Mouse (Mus musculus) megakaryocyte-erythroid progenitor cell, adult 5-6 weeks (primary cell): ENCODE measurements at regions not wholly inside any gene's neighbourhood (a gene's known extent, or its start where the extent isn't known, plus 50 kb on each side); places are given as distances from the start of the nearest gene placed in this dataset.

Experiments
- ATAC-seq: replicated peaks from 2 replicates; pipeline ENCODE4 v1.8.0; 2016; ENCODE audit warnings: mild to moderate bottlenecking, inconsistent platforms; ENCODE audit not compliant: severe bottlenecking, poor library complexity, low FRiP score, low TSS enrichment

- no peak for ATAC-seq
Observed at GRCm38 (mm10) chr15:34775714-34776113, 418.0 kb upstream of the 9430069I07Rik start.

DNA sequence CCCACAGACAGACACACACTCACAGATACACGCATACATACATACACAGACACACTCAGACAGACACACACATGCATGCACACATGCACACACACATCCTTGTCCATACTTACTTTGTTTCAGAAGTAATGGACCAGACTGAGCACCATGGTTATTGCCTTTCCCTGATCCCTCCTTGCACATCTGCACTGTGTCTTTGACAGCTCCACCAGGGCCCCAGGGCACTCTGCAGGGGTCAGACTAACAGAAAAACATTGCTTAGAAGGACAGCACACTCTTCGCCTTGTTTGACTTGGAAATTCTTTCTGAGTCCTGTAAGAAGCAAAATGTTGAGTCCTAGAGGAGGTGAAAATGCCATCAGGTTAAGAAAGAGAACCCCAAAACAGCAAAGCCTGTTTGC, 394.1 kb upstream of the 9430069I07Rik start:
- no peak for ATAC-seq

GRCm38 (mm10) chr15:34751021-34751420, 393.3 kb upstream of the 9430069I07Rik start:
- ATAC-seq: no peak

GRCm38 (mm10) chr15:34747111-34747510, 389.4 kb upstream of the 9430069I07Rik start:
- ATAC-seq: no peak

DNA sequence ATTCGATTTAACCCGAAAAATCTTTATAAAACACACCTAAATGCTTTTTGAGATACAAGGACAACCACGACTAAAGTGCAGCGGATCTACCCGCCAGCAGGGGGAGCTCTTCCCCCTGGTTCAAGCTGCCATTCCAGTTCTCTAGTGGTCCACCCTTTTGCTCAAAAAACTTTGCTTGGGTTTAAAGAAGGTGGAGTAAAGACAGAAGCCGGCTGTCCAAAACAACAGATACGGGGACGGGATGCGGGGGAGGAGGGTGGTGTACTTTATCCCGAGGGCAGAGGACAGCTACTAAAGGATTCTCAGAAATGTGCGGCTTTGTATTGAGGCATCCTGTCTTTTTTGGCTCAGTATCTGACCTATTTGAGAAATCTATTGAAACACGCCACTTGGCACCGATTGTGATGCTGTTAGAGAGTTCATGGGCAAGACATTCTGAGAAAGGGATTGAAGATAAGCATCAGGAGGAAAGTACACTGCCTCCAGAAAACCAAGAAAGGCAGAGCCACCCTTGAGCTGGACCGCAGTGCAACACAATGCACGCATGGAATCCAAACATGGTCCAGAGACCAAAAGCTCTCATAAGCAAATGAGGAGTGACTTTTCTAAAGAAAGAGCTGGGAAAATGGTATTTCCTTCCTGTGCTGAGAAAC, 385.6 kb upstream of the 9430069I07Rik start:
- ATAC-seq: 0 out of 2 replicates have a peak, but pooled peaks have one; percentile 57

DNA sequence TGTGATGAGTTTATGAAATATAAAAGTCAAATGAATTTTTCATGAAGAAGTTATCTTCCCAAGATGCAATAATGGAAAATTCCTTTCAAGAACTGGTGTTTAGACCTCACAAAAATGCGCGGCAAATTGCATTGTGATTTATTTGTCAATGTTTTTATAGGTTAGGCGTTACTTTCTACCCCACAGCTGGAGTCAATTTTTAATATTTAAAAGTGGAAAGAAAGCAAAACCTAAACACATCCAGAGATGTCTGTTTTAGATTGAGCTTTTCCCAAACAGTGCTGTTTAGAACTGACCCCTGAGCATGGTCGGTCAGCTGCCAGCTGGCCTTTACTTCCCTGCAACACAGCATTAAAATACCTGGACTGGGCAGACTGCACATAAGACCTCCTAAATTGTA, 383.8 kb upstream of the 9430069I07Rik start:
- ATAC-seq: no peak
